Mouse (Mus musculus): ENCODE measurements around the gene Ptprr. TPM values are rescaled to one million over a fixed set of nuclear protein-coding genes. Genes with fewer than 3 reads are reported as not detected.

Ptprr gene
- total RNA-seq, 2 experiments from 2014 or later = 17.0 TPM

DNA sequence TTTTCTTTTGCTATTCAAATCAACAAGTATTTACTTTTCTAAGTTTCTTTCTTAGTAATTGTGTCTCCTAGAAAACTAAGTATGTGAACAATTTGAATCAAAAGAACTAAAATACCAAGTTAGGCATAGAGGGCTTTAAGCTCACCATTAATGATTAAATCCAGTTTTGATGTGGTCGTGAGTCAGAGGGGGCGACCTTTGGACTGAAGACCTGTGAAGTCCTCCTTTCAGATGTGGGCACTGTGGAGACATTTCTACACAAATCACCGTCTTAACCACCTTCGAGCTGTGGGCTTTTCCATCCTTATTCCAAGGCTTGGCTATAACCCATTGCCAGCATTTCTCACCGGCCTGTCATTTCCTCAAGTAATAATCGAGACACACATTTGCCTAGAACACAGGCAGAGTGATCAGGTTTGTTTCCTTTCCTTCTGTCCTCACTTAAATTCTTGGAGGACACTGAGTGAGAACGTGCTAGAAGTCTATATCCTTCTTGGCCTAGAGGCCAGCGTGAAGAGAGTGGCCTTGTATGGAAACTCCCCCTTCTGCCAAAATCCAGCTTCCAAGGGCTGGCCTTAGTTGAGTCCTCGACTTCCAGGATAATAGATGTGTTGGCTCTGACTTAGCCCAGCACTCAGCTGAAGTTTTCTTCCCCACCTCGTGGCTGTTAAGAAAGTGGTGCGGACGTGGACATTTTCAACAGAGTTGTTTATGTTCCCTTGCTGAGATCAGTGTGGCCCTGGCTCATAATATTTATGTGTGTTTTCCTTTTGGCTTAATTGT lies 202.5 kb downstream of the Ptprr start:
- no peak for DNase-seq (ENCODE audit: low spot score in 2 of 2)
- peak overlapping the region; percentile 37 for H3K27ac ChIP-seq
- no peak; the same call in 1 of the 2 replicates for TF ChIP-seq CTCF (conservative IDR thresholded peaks at IDR 0.05)
- no peak overlapping the region for H3K4me3 ChIP-seq

DNA sequence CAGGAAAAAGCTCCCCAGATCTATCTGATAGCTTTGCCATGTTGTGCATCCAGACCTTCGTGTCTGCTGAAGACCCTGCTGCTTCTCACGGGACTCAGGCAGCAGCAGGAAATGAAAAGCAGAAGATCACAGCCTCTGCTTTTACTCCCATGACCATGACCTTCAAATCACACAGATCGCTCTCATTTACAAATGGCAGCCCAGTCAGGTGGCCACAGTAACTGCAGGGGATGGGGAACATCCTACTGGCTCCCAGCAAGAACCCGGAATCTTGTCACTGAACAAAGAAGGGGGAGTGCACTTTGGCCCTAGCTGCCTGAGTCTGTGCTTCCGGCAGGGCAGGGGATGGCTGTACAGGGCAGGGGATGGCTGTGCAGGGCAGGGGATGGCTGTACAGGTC lies 217.3 kb downstream of the Ptprr start:
- TF ChIP-seq CTCF (conservative IDR thresholded peaks at IDR 0.05) = no peak
- H3K27ac ChIP-seq = no peak overlapping the region
- DNase-seq (ENCODE audit: low spot score in 2 of 2) = no peak
- H3K4me3 ChIP-seq = no peak overlapping the region

DNA sequence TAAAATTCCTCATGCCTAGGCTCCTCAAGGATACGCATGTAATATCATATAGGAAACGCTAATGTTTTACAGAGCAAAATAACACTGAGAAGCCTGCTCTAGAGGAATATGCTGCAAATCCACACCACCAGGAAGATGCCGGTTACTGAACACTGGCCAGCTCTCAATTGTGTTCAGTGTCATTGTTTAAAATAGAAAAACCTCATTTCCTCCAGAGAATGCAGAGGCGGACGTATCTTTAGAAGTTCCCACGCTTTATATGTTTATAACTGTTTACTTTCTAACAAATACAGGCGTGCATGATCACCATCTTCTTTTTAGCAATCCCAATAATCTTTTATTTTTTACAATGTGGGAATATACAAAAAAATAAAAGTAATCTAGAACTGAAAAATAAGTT lies 224.2 kb downstream of the Ptprr start:
- DNase-seq (ENCODE audit: low spot score in 2 of 2) = no peak

DNA sequence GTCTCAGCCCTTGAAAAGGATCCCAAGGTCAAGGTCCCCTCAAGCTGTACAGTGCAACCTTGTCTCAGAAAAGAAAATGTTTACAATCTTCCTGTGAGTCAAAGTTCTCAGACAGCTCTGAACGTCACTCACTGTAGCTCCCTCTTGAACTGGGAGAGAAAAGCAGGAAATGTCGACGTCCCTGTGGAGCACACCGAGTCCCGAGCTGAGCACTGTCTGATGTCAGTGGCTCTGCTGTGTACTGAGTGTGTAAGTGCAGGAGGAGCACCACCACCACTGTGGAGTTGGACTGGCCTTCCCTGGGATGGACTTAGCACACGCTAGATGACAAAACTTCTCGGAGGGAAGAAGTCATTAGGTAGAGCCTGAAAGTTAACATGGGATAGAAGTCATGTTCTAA lies 225.4 kb downstream of the Ptprr start:
- no peak for TF ChIP-seq CTCF (conservative IDR thresholded peaks at IDR 0.05)
- H3K27ac ChIP-seq = no peak overlapping the region
- no peak overlapping the region for H3K4me3 ChIP-seq
- no peak for DNase-seq (ENCODE audit: low spot score in 2 of 2)

More for the DNA sequence above, 224.2 kb downstream of the Ptprr start:
- TF ChIP-seq CTCF (conservative IDR thresholded peaks at IDR 0.05) = no peak
- Histone ChIP-seq H3K27ac (no peak overlapping the region), H3K4me3 (no peak overlapping the region)

DNA sequence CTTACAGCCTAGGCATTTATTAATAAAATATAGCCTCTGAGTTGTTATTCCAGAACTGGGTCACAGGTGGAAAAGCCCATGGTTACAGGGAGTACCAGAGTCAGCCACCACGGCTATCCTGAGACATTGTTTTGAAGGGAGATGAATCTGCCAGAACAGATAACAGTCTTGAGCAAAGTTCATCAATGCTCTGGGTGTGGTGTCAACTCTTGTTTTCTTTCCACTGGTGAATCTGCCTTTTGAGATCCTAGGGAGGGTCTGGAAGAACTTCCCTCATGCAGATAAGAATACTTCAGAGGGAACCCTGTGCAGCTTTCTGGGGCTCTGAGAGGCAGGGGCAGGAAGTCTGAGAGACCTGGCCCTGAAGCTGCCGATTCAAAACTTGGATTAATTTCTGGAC lies 227.6 kb downstream of the Ptprr start:
- H3K27ac ChIP-seq = no peak overlapping the region
- TF ChIP-seq CTCF (conservative IDR thresholded peaks at IDR 0.05) = no peak

DNA sequence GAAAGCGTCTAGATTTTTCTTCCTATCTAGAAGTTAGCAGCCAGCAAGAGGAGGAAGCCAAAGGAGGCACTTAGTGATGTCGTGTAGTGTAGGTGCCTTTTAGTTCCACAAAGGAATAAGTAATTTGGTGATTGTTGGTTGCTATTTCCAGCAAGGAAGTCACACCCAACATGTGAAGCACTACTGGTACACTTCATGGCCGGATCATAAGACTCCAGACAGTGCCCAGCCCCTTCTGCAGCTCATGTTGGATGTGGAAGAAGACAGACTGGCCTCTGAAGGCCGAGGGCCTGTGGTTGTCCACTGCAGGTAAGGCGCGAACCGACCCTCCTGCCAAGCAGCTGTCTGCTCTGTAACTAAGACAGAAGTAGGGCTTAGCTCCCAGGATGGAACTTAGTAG lies 234.7 kb downstream of the Ptprr start:
- Histone ChIP-seq H3K27ac (0 out of 2 replicates have a peak overlapping the region, but pooled peaks have one; percentile 55), H3K4me3 (no peak overlapping the region)
- TF ChIP-seq CTCF (conservative IDR thresholded peaks at IDR 0.05) = no peak
- no peak for DNase-seq (ENCODE audit: low spot score in 2 of 2)

More for the DNA sequence above, 227.6 kb downstream of the Ptprr start:
- DNase-seq (ENCODE audit: low spot score in 2 of 2) = no peak
- H3K4me3 ChIP-seq = no peak overlapping the region

DNA sequence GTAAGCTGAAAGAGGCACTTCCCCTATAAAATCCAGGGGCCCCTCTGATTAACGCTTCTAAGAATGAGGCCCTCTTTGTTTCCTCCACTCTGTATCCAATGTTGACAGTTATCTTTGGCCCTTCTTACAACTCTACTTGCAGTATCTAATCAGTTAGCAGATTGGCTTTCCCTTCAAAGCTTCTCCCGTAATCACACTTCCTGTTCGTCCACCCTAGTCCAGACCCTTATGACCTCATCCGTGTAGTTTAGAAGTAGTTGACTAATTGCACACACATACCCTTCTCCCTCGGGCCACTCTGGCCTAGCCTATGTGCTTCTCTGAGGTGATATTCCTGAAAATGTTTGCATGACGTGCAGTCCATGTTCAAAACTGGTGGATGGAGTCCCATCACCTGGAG lies 236.0 kb downstream of the Ptprr start:
- no peak for DNase-seq (ENCODE audit: low spot score in 2 of 2)
- peak overlapping the region; percentile 65 for H3K27ac ChIP-seq
- TF ChIP-seq CTCF (conservative IDR thresholded peaks at IDR 0.05) = no peak
- H3K4me3 ChIP-seq = no peak overlapping the region

DNA sequence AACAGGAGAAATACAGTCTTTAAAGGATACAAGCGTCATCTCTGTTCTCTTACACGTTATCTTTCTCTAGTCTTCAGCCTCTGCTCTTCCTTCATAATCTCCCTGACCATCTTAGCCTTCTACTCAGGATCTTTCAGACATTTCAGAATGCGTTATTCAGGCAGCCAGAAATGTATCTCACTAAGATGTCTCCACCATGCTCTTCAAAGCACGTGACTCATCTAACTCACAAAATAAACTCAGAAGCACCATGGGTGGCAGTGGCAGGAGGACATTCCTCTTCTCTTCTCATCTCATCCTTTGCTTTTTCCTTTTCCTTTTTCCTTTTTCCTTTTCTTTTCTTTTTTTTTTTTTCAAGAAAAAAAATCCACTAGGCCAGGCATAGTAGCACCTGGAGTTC lies 241.3 kb downstream of the Ptprr start:
- DNase-seq (ENCODE audit: low spot score in 2 of 2) = no peak
- Histone ChIP-seq H3K27ac (no peak overlapping the region), H3K4me3 (no peak overlapping the region)
- TF ChIP-seq CTCF (conservative IDR thresholded peaks at IDR 0.05) = no peak

DNA sequence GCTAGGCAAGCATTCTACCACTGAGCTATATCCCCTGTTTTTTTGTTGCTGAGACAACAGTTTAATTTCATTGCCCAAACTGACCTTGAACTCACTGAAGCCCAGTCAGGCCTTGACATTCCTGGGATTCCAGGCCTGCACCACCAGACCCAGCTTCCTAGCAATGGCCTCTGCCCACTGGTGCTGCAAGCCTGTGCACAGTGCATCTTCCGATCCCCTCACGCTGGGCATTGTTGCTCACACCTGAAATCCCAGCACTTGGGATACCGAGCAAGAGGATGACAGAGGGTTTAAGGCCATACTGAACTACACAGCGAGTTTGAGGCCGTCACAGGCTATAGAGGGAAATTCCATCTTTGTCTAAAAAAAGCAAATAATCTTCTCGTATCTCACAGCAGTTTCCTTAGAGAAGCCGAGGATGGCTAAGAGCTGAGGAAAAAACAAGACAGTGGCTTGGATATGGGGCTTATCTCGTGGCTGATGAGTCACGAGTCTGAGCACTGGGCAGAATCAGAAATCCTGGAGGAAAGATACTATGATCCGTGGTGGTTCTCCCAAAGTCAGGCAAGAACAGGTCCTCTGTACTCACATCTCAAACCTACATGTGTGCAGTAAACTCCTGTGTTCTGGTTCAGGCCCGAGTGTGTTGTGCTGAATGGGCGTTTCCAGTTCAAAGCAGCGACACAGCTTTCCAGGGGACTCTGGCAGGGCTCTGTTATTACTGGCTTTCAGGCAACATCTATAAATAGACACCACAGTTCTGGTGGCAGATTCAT lies 242.8 kb downstream of the Ptprr start:
- peak overlapping the region; percentile 77; the same call in 1 of the 2 replicates for H3K27ac ChIP-seq

DNA sequence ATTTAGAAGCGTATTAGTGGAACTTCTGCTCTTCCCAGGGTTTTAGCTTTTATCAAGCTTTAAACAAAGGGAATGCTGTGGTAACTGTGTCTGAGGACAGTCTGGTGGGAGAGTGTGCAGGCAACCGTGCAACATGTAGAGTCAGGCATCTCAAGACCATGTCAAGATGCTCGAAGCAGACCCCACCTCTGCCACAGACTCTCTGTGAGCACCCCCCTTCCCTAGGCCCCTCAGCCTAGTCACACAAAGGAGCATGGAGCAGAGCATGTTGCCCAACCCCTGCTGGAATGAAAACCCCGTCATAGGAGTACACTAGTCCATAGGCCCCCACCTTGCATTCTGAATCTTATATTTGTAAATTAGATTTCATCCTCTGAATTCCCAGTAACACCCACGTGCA lies 243.5 kb downstream of the Ptprr start:
- DNase-seq (ENCODE audit: low spot score in 2 of 2) = no peak
- TF ChIP-seq CTCF (conservative IDR thresholded peaks at IDR 0.05) = no peak
- peak overlapping the region; percentile 77 for H3K27ac ChIP-seq

More for the DNA sequence above, 242.8 kb downstream of the Ptprr start:
- H3K4me3 ChIP-seq = no peak overlapping the region
- peak; percentile 5 to 27 for DNase-seq (ENCODE audit: low spot score in 2 of 2)
- no peak for TF ChIP-seq CTCF (conservative IDR thresholded peaks at IDR 0.05)

DNA sequence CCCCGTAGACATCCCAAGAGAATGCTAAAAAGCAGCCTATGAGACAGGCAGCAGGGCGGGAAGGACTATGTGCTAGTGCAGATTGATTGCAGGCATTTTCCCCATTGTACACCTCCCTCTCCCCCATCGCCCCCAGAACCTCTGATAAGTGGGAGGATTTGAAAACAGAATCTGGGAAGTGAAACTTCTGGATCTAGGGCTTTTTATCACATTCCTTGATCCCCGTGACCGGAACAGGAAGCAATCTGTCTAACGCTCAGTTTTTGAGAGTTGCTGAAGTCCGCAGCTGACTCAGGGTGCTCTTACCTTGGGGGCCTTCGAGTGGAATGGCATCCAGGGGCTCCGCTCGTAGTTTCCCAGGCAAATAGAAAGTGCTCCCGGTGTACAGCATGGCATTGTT lies 246.5 kb downstream of the Ptprr start:
- no peak overlapping the region for H3K27ac ChIP-seq
- no peak for DNase-seq (ENCODE audit: low spot score in 2 of 2)
- TF ChIP-seq CTCF (conservative IDR thresholded peaks at IDR 0.05) = no peak
- no peak overlapping the region for H3K4me3 ChIP-seq

More for the DNA sequence above, 243.5 kb downstream of the Ptprr start:
- H3K4me3 ChIP-seq = no peak overlapping the region

DNA sequence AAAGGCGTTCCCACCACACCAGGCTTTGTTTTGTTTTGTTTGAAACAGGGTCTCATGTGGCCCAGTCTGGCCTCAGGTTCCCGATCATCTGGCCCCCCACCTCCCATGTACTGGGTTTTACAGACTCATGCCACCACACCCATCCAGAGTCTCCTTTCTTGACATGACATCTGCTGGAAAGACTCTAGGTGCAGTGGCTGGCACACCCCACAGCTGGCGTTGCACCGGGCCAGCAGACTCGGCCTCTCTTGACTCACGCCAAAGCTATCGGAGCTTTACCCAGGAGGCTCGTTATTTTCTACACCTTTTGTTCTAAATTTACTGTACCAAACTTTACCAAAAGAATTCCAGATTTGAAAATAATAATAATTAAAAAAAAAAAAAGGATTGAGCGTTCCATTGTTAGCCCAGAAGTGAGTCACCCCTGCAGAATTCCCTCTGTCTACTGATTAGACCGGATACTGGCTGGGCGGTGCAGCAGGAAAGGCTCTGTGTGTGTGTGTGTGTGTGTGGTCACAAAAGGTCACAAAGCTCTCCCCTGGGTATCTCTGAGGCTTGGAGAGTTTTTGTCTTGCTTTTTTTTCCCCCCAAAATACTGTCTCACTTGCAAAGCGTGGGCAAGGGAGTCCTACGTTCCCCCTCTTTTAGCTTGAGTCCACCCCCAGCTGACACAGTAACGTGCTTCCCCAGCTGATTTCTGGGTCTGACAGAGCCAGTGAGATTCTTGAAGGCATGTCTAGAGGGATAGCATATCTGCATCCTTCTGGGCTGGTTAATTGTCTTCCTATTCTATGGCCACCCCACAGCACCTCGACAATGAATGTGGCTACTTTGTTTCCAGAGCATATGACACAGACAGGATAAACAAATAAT lies 248.8 kb downstream of the Ptprr start:
- TF ChIP-seq CTCF (conservative IDR thresholded peaks at IDR 0.05) = 0 out of 2 replicates have a peak, but pooled peaks have one; percentile 4
- H3K27ac ChIP-seq = peak overlapping the region; percentile 51; the same call in 1 of the 2 replicates
- H3K4me3 ChIP-seq = no peak overlapping the region
- no peak for DNase-seq (ENCODE audit: low spot score in 2 of 2)

Data from layer of hippocampus, adult 2 months (tissue).